Mouse (Mus musculus) B cell, adult 2 months (primary cell): ENCODE results near the gene Msl1.
A peak's percentile ranks its signal among the peaks of the same experiment; 100 is the strongest.

ENCODE experiments used
- DNase-seq, 2 experiments: peaks; one replicate each; pipeline ENCODE4 v3.0.0; 2022

The Msl1 gene

DNA sequence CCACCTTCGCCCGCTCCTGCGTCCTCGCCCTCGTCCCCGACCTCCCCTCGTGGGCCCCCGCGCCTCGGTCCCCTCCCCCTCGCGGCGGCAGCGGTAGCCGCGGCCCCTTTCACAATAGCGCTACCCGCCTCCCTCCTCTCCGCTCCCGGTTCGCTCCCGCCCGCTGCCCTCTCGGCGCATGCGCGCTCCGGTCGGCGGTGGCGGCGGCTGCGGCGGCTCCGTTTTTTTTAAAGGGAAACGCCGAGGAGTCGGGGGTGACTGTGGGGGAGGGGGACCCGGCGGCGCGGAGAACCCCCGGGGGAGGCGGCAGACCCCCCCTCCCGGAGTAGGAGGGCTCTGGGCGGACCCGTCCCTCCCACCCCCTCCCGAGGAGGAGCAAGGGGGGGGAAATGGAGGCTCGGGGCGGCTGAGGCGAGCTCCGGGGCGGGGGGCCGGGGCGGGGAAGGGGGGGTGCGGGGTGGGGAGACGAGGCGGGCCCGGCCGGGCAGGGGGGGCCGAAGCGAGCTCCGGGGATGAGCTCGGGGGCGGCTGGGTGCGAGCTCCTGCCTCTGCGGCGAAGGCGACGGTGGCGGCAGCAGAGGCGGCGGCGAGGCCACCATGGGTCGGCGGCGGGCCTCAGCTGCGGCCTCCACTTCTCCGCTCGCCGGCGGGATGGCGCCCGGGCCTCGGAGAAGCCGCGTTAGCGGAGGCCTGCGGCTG lies at the start of gene Msl1:
Gene Msl1 (plus strand): TSS at position 502 of the 699 bp plus-strand sequence.
- peak; percentile 76 to 81 for DNase-seq

DNA sequence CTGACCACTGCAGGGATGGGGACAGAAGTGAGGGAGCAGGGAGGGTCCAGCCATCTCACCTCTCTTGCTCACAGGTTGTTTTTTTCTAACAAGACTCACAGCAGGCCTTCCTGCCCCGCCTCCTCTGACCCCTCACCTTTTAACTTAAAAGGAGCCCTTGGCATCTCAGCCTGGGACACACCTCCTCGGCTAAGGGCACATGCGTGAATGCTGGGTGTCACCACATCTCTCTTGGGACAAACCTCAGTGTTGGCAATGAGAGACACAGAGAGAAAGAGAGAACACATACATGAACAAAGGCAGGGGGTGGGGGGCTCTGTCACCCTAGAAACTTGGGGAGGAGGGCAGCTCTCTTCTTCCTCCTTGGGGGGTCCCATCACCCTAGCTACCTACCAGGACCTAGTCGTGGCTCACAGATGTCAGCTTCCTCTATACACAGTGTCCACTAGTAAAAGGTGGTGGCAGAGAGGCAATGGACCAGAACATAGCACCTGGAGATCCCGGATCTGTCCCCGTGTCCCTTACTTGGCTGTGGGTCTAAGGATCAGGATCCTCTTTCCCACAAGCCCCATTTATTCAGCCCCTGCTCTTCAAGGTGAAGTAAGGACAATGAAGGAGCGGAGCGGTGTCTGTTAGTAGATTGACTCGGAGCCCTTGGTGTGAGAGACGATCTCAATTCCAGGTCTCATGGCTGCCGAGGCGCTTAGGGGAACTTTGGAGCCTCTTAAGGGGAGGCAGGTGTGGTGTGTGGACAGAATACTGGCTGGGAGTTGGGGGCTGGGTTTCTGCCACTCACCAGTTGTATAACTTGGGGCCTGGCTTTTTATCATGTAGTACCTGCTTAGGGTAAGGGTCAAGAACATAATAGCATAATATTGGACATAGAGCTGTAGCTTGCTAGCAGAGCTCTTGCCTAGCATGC lies 49.1 kb upstream of the Msl1 start:
- DNase-seq = peak in 1 of 2 experiments; percentile 32

DNA sequence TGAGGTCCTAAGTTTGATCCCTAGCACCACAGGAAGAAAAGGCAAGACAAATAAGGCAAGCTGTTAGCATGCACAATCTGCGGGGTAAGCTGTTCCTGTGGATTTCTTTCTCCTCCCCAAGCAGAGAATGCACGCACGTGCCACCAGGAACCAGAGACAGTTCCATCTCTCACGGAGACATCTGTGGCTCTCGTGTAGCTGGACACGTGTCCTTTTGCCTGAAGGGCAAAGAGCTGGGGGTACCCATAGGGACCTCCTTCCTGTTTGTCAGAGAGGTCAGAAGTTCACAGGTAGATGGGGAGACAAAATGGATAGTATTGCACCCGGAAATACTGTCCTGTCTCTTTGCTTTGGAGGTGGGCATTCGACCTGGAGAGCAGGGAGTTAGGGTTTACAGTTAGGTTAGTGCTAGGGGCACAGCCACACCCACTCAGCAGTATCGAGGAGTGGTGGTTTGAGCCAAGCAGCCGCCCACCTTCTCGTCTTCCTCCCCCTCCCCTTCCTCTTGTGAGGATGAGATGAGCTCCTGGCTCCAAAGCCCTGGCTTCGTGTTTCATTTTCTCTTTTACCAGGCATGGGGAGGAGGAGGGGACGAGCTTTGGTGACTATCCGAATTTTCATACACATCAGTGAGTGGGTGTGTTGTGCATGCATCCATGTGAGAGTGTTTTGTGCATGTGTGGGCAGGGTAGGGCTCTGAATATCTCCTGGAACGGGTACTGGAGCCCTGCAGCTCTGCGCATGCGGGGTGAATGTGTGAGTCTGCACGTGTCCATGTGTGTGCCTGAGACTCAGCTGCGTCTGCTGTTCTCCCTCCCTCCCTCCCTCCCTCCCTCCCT lies 48.2 kb upstream of the Msl1 start:
- peak; percentile 67 to 68 for DNase-seq

DNA sequence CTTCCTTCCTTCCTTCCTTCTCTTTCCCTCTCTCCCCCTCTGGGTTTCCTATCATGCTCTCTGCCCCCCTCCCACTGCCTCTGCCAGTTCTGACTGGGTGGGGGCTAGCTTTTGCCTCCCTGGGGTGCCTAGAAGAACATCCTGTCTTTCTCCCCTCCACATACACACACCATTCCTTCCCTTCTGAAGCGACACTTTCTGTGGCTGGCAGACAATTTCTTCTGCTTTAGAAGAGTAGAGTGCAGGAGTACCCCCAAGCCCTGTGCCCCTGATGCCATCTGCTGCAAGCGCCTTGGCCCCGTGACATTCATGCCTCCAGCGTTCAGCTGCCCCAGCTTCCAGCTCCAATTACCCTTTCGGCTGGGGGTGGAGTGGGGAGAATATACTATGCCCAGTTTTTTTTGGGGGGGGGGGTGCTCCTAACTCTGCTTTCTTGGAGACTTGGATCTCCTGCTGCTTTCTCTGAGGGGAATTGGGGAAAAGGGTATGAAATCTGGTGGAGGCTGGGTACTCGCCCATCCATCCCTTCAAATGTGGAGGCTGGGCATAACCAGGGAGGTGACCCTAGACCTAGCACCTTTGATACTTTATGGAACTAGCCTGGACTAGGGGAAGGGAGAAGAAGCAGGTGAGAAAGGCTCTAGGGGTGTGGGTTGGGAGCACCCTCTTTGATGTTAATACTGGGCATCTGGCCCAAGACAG lies 47.4 kb upstream of the Msl1 start:
- no peak for DNase-seq

DNA sequence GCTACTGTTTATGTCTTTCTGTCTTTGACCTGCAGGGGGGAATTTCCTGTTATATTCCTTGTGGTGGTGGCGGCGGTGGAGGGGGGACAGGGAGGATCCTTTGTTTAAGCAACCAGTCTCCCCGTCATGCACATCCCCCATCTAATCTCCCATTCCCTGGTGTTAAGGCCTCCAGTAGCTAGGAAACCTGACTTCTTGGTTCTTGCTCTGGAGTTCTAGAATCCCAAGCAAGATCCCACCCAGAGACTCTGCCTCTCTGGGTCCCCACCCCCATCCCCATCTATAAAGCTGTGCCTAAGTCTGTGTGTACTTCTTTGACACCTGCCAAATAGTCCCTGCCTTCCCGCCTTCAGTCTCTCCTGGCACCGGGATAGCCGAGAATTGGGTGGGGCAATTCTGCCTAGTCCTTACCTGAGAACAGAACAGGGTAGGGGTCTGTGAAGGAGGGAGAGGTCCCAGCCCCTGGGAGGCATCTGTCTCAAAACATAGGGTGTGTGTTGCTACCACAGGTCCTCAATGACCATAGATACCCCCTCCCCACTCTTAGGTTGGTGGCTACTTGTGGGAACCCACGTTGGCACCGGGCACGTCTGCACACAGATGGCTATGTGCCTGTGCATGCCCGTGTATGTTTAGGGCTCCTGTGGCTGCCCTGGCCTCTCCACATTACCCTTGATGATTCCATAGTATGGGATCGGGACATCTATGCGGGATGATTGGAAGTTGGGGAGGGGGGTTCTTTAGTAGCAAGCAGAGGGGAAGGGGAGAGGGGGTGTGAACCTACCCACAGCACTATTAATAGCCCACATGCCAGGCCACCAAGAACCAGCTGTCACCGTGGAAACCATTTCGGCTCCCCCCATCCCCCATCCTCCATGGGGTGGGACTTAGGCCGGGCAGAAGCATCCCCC lies 46.6 kb upstream of the Msl1 start:
- DNase-seq = peak; percentile 43

DNA sequence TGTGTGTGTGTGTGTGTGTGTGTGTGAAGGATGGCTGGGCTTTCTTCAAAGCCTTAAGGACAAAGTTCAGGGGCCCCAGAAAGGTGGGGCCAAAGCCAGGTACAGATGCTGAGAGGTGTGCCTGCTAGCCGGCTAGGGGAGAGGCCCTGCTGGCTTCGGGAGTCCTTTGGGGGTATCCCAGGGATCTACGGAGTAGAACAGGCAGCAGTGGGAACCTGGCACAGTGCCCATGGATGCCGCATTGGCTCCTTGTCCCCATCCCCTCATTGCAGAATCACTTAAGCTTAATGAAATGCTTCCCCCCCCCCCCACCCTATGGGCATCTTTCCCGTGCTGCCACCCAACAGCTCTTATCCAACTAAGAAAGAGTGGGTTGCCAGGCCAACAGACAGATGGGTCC lies 45.6 kb upstream of the Msl1 start:
- DNase-seq = no peak

DNA sequence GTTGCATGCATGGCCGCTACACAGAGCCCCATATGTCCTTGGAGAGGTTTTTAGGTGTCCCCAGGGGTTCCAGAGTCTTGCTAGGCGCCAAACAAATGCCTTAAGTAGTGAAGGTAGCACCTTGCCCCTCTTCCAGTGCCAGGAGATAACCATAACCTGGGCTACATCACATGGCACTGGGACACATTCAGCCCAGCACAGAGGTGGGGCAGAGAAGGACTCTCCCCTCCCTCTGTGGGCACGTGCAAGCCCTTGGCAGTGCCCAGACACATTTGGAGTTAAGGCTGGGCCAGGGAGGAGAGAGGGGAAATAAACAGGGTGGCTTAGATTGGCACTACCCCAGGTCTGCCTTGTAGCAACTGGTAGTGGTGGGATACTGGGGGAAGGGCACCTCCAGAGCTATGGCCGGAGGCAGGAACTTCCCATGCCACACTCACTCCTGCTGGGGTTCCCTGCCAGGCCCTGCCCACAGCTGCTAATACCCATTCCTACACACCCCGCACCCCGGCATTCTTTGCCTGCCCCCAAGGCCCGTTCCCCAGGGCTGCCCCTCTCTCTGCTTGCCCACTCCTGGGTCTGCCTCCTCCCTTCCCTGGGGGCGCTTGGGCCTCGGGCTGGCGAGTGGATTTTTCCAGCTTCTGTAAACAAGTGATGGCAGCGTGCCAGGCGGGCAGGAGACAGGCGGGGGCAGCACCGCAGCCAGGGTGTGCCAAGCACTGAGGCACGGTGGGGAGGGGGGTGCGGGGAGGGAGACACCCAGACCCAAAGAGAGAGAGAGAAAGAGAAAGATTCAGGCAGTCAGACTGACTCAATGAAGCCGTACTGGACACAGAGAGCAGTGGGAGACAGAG lies 44.7 kb upstream of the Msl1 start:
- DNase-seq = no peak

DNA sequence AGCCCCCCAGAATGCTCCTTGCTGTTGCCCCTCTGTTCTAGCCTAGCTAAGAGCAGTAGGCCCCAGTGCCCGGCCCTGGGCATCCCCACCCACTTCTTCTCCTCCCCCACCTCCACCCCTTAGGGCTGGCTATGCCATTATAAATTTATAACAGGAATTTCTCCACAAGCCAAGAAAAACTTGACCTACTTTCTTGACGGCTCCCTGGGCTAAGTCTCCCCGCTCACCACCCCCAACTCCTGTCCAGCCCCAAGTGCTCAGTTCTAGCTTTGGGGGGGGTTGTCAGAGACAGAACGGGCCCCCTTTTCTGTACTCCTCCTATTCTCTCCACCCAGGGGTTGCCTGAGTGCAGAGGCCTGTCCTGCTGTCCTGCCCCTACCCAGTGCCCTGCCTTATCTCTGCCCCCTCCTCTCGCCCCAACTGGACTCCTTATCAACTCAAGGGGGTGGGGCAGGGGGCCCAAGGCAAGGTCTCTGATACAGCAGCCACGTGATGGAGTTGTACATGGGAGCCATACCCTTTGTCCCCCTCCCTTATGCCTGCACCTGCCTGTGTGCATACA lies 44.0 kb upstream of the Msl1 start:
- no peak for DNase-seq

DNA sequence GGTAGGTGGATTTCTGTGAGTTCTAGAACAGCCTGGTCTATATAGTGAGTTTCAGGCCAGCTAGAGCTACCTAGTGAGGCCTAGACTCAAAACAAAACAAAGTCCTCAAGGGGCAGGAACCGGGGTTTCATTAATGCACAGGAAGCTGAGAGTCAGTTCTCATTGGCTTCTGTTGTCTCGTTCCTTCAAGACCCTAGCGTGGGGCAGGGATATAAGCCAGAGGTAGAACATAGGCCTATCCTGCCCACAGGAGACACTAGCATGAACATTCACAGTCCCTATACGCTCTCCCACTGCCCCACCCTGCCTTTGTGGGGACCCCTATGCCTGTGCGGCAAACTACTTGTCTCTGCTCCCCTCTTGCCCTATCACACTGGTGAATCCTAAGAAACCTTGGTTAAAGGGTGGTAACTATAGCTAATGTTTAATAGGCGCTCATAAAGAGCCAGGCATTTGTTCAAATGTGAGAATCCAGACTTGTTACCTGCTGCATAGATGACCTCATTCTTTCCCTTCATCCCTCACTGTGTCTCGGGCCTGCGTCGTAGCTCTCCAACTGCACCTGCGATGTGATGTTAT lies 42.7 kb upstream of the Msl1 start:
- no peak for DNase-seq

DNA sequence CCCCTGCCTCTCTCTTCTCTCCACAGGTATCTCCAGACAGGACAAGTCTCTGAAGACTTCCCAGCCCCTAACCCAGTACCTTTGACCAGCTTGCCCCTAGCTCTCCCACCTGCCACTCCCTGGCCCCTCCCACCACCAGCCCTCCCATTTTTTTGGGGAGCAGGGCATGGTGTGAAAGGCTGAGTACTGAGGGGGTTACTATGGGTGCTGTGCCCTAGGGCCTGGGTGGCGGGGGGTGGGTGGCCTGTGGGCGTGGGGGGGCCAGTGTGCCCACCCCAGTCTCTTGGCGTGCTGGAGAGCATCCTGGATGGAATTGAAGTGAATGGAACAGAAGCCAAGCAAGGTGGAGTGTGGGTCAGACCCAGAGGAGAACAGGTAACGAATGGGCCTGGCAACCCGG lies 42.1 kb upstream of the Msl1 start:
- no peak for DNase-seq

DNA sequence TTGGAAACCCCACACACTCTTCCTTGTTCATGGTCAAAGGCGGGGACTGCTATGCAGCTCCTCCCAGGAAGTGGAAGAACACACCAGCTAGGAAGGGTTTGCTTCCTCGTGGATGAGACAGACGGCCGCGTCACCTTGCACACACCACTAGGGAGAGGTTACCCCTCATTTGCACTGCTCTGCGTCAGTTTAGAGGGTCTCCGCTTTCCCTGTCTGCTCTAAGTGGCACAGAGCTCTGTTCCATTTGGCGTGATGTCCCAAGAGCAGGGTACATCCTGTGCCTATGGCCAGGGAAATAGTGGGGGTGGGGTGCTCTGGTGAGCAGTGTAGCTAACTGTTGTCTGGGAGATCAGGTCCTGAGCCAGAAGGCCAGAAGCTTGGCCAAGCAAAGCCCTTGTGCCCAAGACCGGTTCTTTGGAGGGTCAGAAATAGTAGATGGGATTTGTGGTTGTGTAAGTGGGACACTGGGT lies 41.1 kb upstream of the Msl1 start:
- no peak for DNase-seq

DNA sequence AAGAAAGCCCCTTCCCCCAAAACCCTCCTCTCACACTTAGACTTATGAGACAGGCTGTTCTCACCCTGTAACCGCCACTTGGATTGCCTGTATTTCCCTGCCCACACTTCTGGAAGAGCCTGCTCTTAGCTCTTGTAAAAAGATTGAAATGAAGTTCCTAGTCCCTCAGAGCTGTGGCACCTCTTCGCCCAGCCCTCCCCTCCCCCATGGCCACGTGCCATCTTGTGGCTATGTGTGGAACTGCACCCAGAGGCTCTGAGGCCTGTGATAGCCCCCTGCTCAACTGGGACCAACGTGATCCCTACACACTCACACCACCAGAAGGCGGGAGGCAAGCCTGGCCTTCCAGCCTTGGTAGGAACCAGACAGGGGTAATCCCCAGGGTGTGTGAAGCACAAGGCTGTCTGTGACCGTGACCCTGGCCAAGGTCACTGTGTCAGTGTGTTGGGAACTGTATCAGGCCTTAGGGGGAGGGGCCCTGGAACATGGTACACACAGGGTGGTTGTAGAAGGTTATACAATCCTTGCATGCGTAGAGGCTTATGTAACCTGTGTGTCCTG lies 40.6 kb upstream of the Msl1 start:
- peak; percentile 87 for DNase-seq

DNA sequence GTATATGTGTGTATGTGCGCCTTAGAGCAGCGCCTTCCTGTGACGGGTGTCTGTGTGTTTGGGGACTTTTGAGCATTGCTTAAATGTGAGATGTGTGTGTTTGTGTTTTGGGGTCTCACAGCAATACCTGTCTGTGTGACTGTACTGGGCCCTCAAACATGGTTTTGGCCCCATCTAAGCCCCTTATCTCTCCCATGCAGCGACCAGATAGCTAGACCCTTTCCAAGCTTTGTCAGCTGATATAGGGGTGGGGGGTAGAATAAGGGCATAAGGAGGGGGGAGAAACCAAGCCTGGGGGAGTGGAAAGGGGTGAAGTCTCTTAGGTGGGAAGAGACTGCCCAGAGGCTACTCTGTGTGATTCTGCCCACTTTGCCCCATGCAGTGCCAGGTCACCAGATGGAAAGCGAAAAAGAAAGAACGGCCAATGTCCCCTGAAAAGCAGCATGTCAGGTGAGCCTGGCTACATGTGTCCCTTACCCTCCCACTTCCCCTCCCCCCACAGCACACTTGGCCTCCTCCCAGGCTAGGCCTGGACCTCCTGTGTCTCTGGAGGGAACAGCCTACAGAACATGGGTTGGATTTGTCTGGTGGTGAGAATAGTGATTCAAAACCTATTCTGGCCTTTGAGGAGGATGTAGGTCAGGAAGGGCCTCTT lies 39.5 kb upstream of the Msl1 start:
- DNase-seq = no peak

DNA sequence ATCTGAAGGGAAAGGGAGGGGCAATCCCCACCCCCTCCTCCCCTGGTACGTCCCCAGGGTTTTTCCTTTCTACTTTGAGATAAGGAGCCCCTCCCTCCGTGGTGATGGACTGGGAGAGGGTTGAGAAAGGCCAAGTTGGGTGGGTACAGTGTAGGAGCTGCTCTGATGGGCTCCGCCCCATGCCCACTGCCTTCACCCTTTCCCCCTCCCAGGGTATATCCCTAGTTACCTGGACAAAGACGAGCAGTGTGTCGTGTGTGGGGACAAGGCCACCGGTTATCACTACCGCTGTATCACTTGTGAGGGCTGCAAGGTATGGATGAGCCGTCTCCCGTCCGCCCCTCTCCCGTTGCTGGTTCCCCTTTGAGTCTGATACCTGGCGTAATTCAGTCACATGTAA lies 38.6 kb upstream of the Msl1 start:
- DNase-seq = no peak

DNA sequence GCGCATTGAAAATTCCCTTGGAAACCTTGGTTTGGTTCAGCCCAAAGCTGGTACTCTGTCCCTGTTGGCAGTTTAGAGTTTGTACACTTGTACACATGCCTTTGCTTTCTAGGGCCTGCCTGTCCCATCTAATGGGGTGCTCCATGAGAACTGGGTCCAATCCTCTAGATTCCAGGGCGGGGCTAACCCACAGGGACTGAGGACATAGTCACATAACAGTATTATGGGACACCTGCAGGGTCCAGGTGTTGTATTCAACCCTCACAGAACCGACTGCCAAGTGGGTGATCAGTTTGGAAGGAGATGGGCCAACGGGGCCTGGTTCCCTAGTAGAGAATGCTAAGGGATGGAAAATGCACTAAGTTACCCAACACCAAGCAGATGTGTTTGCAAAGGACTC lies 33.4 kb upstream of the Msl1 start:
- DNase-seq = no peak

DNA sequence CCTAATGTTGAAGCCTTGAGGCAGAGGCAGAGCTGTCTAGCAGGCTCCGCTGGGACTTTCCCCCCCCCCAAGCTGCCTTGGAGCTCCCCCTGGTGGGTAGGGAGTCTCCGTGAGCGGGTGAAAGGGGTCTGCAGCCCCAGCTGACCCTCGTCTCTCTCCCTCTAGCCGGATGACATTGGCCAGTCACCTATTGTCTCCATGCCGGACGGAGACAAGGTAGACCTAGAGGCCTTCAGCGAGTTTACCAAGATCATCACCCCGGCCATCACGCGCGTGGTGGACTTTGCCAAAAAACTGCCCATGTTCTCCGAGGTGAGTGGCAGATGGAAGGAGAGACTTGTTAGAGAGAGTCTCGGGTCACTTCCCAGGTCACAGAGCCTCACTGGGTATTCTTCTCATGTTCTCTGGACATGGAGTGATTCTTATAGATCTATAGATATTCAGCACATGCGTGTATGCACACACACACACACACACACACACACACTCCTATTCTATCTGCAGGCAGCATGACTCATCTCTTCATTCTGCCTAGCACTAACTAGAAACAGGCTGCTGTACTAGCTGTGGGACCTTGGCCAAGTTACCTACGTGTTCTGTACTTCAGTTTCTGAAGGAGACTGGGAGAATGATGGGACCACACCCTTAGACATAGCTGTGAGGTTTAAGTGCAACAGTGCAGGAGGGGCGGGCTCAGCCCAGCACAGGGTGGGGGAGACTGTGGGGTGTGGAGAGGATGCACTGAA lies 32.4 kb upstream of the Msl1 start:
- DNase-seq = no peak

DNA sequence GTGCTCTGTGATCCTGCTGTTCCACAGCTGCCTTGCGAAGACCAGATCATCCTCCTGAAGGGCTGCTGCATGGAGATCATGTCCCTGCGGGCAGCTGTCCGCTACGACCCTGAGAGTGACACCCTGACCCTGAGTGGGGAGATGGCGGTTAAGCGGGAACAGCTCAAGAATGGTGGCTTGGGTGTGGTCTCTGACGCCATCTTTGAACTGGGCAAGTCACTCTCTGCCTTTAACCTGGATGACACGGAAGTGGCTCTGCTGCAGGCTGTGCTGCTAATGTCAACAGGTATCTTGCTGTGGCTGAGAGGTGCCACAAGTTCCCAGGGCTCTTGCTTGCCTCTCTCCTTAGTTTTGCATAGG lies 31.8 kb upstream of the Msl1 start:
- DNase-seq = no peak

DNA sequence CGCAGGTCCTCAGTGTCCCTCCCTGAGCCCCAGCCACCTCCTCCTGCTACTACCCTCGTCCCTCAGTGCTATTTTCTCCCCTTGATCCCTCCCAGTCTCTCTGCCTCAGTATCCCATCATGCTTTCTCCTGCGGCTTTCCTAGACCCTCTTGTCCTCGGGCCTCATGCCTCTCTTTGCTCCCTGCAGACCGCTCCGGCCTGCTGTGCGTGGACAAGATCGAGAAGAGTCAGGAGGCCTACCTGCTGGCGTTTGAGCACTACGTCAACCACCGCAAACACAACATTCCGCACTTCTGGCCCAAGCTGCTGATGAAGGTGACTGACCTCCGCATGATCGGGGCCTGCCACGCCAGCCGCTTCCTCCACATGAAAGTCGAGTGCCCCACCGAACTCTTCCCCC lies 31.2 kb upstream of the Msl1 start:
- DNase-seq = no peak
